Mouse (Mus musculus): ENCODE measurements at regions not wholly inside any gene's neighbourhood (a gene's known extent, or its start where the extent isn't known, plus 50 kb on each side); places are given as distances from the start of the nearest gene placed in this dataset.

GRCm38 (mm10) chr14:79824670-79825446, 53.7 kb upstream of the Pcdh8 start:
- TF ChIP-seq CTCF (IDR thresholded peaks at IDR 0.05) (no peak), EP300 (IDR thresholded peaks at IDR 0.05; ENCODE audit: insufficient read depth, low read depth, low read length) (no peak), POLR2A (IDR thresholded peaks at IDR 0.05; ENCODE audit: insufficient read depth, low read depth, low read length) (no peak)
